Mouse (Mus musculus): ENCODE measurements around the gene Arid5b.

Gene Arid5b

DNA sequence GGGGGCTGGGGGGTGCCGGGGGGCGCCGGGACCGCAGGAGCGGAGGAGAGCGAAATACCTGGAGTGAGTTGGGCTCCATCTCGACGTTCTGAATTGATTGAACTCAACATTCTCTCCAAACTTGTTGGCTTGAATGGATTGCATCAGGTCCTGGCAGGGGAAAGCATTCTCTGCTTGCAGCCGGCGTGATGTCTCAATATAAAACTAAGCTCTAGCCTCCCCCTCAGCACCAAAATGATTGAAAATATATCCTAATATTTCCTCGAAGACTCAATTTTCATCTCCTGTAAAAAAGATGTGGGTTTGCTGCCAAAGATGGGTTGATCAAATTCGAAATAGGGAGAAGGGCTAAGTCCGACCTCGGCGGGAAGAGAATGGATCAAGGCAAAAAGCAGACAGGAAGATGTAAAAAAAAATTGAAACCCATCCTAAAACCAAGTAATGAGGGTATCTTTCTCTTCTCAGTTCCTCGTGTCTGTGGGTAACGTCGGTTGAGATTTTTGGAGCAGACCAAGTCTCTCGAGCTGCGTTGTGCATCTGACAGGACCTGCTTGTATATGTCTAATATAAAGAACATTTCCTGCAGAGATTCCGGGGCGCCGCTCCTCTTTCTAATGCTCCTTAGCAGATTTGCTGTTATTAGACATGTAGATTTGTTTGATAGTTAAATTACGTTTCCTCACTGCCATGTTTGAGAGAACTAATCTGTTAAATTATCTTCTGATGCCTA, at the start of gene Arid5b:
Gene Arid5b (minus strand): TSS at position 109 of the 730 bp plus-strand sequence.
- peak; percentile 31 for DNase-seq (ENCODE audit: extremely low read depth, insufficient read length, low spot score)

DNA sequence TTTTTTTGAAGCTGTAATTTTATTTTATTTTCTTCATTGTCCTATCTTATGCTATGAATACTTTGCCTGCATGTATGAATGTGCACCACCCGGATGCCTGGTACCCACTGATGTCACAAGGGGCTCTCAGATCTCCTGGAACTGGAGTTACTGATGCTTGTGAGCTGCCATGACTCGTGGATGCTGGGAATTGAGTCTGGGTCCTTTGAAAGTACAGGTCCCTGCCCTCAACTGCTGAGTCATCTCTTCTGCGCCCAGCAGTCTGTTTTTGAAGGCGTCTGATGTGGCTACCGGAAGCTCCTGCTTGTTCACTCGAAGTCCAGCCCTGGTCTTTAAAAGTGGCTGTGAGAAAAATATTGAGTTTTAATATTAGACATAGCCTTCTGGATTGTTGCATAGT, 46.8 kb upstream of the Arid5b start:
- no peak for DNase-seq (ENCODE audit: extremely low read depth, insufficient read length, low spot score)

DNA sequence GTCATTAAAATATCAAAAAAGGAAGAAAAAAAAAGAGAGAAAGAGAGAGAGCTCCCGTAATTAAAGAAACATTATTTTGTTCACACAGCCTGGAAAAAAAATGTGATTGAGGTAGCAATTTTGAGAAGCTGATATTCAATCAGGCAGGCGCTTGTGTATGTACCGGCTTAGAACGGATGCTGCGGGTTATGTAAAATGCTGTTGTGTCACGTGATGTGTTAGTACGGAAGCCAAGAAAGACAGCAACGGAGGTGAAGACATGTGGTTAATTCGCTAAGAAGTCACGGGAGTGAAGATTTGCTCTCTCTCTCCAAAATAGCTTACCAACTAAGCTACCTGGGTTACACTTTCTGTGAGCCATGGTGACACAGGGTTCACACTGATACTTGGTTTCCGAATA, 45.5 kb upstream of the Arid5b start:
- no peak for DNase-seq (ENCODE audit: extremely low read depth, insufficient read length, low spot score)

DNA sequence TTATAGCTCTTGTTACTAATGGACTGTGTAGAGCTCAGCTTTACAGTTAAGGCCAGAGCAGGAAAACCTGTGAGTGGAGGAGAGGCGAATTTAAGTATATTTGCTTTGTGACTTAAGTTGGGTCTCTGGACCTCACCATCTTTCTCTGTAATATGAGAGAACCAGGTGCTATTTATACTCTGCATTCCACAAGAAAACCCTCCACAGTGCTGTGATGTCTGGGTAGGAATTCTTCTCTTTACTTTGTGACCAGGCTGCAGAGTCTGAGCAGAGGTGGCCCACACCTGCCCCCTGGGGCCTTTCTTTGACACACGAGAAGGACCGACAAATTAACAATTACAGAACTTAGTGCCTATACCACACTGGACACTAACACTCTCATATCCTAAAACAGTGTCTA, 44.6 kb upstream of the Arid5b start:
- DNase-seq (ENCODE audit: extremely low read depth, insufficient read length, low spot score): no peak

DNA sequence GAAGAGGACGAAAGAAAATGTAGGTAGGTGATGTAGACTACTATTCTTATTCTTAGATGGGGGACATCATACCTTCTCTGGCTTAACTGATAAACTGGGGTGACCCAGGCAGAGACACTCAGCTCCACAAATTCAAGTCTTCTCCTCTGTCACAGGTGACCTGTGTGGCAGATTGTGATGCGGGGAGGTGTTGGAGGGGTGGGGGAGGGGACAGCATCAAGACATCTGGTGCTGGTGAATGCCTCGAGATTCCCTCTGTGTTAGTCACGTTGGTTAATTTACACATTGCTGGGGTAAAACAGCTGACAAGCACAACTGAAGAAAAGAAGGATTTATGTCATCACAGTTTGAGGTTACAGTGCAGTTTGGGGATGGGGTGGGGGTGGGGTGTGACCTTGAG, 42.4 kb upstream of the Arid5b start:
- no peak for DNase-seq (ENCODE audit: extremely low read depth, insufficient read length, low spot score)

DNA sequence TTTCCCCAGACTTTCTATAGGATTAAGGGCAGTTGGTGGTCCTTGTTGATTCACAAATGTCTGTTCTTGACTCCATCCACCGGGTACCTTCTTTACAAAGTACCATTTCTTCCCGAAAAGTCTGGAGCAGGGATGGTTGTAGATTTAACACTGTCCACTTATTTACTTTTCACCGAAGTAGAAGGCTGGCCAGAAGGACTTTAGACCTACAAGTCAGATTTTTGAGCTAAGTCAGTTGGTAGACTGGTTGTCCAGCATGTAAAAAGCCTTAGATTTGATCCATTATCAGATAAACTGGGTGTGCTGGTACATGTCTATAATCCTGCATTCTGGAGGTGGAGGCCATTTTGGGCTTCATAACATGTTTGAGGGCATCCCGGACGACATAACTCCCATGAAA, 42.0 kb upstream of the Arid5b start:
- no peak for DNase-seq (ENCODE audit: extremely low read depth, insufficient read length, low spot score)

DNA sequence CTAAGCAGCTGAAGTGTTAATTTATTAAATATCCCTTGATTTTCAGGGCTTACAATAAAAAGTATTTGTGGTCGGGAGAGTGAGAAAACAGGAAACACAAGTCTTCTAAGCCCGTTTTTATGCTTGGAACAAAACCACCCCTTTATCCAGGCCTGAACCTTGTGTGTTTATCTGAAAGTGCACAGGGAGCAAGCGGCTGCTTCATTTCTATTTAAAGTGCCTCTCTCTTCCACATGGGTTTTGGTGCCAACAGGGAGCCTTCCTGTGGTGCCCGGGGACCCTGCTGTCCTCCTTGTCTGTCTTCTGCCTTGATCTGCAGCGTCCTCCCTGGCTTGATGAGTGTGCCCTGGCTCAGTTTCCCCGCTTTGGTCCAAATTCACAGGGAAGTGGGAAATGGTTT, 40.9 kb upstream of the Arid5b start:
- no peak for DNase-seq (ENCODE audit: extremely low read depth, insufficient read length, low spot score)

DNA sequence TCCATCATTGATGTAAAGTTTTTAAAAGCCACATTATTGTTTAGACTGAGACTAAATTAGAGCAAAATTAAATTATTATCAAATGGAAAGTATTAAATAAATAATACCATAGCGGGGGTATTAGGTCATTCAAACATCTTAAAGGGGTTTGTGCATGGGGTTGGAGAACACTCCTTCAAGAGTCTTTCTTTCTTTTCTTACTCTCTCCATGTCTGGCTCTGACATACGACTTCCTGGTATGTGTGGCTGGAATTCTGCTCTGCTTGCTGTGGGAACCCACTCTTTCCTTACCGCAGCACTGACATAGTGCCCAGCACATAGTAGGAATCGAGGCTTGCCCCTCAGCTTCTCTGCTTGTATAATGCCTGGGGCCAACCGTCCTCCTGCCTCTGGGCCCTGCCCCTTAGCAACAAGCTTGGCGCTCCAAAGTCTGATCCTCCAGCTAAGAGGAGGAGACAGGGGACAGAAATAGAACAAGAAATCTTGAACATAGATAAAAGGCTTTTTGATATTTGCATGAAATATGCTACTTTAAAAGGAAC, 40.0 kb upstream of the Arid5b start:
- DNase-seq (ENCODE audit: extremely low read depth, insufficient read length, low spot score): no peak

DNA sequence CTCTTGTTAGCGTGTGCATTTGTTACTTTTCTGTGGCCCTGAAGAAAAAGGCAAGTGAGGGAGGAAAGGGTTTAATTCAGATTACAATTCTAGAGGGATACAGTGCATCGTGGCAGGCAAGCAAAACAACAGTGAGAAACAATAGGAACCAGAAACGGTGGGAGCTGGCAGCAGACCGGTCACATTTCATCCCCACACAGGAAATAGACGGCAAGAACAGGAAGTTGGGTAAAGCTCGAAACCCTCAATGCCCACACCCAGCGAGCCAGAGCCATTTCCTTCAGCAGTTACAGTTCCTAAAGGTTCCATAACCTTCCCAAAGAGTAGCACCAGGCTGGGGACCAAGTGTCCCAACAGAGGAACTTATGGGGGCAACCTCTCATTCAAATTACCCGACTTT, 34.2 kb upstream of the Arid5b start:
- DNase-seq (ENCODE audit: extremely low read depth, insufficient read length, low spot score): no peak

DNA sequence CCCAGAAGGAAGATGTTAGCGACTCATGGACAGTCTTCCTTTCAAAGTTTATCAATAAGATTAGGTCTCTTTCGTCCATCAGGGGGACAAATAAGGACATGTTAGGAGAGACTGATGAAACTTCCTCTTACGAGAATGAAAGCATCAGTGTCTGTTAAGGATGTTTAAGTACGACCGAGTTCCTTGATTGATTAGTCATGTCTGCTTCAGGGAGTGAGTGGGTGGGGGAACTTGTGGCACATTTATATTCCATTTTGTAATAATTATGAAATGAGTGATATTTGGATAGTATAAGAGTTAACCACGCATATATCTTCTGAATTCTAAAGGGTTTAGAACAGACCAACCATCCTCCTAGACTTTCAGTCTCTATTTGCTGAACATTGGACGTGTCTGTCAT, 22.5 kb upstream of the Arid5b start:
- DNase-seq (ENCODE audit: extremely low read depth, insufficient read length, low spot score): no peak

DNA sequence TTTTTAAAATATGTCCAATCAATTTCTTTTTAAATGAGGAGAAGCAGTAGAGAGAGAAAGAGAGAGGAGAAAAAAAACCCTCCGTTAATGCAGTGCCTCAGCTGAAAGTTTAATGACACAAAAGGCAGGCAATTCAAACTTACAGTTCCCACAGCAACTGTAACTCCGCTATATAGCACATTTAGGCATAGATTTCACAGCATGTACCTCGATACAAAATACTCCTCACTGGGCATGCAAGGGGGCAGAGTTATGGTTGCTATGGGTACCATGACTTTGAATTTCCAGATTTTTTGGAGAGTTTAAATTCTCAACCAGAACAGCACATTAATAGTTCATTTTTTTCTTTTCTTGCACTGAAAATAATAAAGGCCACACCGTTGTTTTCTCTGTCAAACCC, 10.9 kb upstream of the Arid5b start:
- no peak for DNase-seq (ENCODE audit: extremely low read depth, insufficient read length, low spot score)

DNA sequence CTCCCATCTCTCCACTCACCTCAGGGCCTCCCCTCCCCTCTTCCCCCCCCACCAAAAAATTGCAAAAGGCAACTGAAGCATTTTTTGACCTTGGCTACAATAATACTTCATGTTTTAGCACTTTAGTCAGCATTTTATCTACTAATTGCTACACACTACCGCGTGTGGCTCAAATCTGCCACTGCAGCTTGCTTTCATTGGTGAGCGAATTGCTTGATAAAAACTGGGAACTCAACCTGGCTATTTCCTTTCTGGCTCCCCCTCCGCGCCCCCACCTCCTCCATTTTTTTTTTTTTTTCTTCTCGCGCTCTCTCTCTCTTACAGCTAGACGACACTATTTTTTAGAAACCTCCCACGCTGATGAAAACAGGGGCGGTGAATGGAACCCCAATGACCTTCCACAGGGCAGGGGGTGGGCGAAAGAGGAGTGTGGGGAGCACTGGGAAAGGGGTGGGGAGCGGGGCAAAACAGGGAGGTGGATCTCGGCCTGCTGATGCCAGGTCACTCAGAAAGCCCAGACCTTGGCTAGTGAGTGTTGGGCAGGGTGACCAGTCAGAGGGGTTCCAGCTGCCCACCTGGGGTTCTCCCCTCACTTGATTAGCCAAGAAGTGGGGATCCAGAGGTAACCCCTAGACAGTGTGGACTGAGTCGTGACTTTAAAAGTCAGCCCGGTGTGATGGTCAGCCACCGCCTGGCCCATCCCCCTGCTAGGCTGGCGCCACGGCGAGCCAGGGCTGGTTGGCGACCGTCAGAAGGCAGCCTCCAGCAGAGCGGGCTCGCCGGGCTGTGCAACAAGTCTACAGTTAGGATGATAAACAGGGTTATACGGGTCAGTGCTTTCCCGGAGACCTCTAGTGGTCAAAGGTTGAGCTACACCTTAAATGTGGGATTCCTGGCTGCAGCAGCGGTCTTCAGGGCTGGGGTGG, 4.2 kb upstream of the Arid5b start:
- DNase-seq (ENCODE audit: extremely low read depth, insufficient read length, low spot score): peak; percentile 79

DNA sequence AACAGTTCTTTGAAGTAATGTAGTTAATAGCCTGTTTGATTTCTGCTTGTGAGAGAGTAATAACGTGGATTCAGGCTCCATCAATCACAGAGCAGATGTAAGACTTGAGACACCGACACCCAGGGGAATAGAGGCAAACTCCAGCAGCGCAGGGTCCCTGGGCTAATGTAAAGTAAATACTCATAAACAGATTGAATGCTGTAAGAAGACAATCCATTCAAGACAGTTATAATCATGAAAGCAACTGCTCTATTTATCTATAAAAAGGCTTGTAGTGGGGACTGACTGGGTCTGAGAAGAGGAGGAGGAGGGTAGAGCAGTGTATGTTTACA, 3.2 kb upstream of the Arid5b start:
- DNase-seq (ENCODE audit: extremely low read depth, insufficient read length, low spot score): no peak

DNA sequence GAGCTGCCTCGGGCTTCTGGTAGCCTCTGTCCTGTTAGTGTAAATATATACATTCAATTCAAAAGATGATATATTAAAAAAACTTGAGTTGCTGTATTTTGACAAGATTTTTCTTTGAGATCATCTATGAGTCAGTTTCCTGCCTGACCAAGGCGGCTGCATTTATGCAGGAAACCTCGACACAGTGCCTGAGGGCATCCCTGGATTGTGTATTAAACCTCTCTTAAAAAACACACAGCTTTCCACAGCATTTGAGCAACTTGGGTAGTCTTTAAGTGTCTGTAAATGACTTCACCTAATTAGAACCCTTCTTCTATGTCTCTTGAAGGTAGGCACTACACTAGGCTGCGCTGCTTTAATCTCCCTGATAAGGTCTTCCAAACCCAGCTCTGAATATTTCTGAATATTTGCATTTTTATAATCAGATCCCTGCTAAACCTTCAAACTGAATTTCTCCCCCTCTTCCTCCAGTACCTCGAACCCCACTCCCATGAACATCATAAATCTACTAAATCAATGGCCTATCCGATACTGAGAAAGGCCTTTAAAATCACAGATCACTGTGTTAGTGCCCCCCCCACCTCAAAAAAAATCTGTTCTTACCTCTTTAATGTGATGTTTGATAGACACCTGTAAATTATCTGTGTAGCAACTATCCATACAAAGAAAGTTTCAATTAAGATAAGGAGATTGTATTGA, 2.7 kb upstream of the Arid5b start:
- DNase-seq (ENCODE audit: extremely low read depth, insufficient read length, low spot score): peak; percentile 18

DNA sequence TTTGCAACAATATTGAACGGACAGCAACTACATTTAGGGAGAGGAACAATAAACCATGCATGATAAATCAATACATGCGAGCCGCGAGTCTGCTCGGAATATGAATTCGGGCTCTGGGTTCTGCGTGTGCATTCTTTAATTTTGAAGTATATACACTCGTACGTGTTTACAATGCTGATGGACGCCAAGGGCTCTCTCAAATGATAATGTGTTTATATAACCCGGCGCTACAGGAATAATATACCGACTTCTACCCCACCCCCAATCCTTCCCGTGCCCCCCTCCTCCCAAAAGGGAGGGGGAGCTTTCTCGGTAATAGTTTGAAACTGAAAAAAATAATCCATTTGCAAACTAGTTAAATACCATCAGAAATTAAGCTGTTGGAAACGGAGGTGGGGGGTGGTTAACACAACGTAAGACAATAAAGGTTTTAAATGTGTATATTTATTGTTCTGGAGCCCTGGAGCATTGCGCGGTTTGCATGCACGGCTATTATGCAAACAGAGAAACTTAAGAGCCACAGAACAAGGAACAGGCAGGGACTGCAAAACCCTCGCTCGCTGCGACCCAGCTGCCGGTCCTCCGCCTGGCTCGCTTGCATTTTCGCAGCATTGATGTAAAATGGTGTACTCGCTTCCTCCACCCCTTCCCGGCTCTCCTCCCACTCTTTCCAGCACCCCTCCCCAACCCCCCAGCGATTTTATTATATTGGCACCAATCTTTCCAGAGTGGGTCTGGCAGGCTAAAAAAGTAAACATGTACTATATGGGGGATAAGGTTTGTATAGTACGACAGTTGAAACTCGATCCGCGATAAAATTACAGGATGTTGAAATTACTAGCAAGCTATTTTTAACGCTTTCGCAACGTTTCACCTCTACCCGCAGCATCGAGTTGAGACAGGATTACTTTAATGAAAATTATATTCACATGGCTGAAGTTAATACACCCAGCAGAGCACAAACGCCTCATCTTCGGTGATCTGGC, 1.3 kb upstream of the Arid5b start:
- DNase-seq (ENCODE audit: extremely low read depth, insufficient read length, low spot score): peak; percentile 78

DNA sequence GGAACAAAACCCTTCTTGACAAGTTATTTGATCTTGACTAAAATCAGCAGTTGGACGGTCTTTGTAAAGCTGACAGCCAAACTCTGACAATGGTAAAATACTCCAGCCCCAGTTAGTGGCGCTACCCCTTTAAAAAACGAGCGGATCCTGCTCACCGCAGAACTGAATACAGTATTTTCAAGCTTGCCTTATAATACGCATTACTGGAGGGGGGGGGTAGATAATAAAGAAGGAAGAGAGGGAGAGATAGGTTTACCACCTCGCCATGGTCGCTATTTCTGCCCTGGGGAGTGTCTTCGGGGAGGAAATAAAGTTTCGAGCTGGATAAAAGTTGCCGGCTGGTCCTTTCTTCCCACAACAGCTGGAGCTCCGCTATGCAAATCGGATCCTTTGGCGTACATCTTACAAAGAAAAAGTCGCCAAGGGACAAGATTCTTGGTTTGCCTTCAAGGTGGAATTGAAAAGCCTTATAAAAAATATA, 829 bp downstream of the Arid5b start:
- peak; percentile 42 for DNase-seq (ENCODE audit: extremely low read depth, insufficient read length, low spot score)

DNA sequence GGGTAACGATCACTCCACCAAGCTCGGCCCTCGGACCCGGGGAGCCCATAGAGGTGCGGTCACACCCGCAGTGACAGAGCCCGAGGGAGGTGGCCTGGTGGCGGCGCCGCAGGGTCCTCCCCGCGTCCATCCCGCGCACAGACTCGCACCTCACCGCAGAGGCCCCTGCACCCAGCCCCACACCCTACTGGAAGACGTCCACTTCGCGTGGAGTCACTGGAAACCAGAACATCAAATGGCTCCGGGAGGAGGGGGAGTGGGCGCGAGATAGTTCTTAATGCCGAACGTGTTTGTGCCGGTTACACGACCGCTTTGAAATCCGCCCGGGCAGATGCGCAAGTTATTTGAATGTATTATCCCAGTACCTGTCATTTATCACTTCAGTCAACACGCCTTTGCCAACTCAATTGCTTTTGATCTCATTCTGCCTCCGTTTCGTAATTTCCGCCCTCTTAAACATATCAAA, 1.5 kb downstream of the Arid5b start:
- peak; percentile 77 for DNase-seq (ENCODE audit: extremely low read depth, insufficient read length, low spot score)

DNA sequence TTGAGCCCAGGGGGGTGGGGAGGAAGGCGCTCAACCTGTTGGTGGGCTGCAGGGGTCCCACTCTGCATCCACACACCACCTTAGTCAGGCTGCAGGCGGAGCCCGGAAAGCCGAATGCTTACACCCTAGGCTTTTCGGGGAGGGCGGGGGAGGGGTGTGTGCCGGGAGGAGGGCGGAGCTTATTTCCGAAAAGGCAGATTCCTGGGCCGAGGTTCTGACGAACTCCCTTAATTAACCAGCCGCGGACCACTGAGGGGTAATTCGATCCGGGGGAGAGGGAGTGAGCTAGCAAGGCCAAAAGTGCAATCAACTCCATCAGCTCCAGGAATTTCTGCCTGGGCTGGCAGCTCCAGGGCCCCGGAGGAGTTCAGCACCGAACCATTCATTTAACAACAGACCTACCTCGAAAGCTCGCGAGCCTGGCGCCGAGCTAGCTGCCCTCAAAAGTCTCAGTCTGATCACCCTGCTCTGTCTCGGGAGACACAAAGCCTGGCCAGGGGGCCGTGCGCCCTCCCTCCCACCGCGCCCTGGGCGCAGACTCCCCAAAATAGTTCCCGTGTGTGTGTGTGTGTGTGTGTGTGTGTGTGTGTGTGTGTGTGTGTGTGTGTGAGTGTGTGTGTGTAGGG, 2.1 kb downstream of the Arid5b start:
- peak; percentile 84 for DNase-seq (ENCODE audit: extremely low read depth, insufficient read length, low spot score)
